Mouse (Mus musculus) heart, adult 2 months (tissue): ENCODE data around the gene Tmem171.

ENCODE experiments used
- CTCF ChIP-seq: fragments of 200-600 bp; IDR thresholded peaks from 2 replicates; pipeline ENCODE4 v1.8.1; 2022; ENCODE audit warnings: antibody characterized with exemption, mild to moderate bottlenecking, moderate library complexity
- POLR2A ChIP-seq: fragments of 200-500 bp; IDR thresholded peaks from 2 replicates; pipeline ENCODE4 v1.6.1; 2011; ENCODE audit warnings: mild to moderate bottlenecking, low read depth, low read length, control low read depth; ENCODE audit not compliant: insufficient read depth

DNA sequence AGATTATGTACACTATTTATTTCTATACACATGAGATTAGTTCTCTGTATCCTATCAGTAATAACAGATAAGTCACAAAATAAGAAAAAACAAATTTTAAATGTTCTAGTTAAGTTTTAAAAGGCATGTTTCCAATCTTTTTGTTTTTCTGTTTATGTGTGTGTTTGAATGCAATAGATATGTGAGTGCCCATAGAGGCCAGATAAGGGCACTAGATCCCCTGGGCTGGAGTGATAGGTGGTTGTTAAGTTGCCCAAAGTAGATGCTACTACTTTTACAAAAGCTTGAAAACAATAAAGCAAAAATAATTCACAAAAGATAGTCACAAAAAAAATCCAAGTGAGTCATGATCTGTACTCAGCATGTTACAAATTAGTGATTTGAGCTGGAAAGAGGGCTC is 49.2 kb upstream of the Tmem171 start:
- TF ChIP-seq POLR2A (no peak), CTCF (no peak)
